ENCODE assay signal across 9 mouse cellular contexts in the genomic region with DNA sequence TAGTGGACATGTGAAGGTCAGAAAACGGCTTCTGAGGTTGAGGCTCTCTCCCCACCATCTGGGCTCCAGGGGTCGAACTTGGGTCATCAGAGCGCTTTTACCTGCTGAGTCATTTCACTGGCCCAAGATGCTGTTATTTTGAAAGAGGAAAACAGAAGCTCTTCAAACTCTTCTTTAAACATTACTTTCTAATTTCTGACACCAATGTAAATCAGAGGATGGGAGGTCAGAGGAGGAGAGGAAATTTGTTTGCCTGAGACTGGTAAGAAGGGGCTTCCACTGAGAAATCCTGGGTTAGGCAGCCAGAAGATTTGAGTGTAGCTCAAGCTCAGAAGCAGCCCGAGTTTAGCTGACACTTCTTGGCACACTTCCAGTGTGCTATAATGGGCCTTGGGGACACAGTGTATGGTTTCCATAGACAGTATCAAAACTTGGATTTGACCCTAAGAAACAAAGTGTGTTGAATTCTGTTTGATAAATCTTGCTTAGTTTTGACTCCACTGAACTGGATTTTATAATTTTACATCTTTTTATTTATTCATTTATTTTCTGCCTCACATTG.
DNase-seq lines count a peak whose midpoint lies in the region; ATAC-seq and TF ChIP-seq lines count a peak whose summit lies in the region.
"Had no signal": no experiment of that assay in that cellular context is flagged by ENCODE, and none has a peak within 500 bp of the region (broad histone marks: within the 10 kb centered on the region; RNA-seq: fewer than 3 reads in every experiment).

No protein-coding gene starts in this region.

- no peak for ATAC-seq in embryonic facial prominence, embryonic 11.5 days (replicated peaks; ENCODE audit: insufficient number of reproducible peaks, low FRiP score, low TSS enrichment, low read depth)
- ATAC-seq in midbrain, postnatal 0 days (ENCODE audit: low FRiP score), result no peak
- ATAC-seq: CD4-positive, CD25-positive, alpha-beta regulatory T cell, adult 4 months had no signal

- no peak overlapping the region for H3K4me3 ChIP-seq in embryonic facial prominence, embryonic 11.5 days (ENCODE audit: low read depth, low read length)
- no peak overlapping the region for H3K4me3 ChIP-seq in embryonic facial prominence, embryonic 10.5 days
- H3K4me3 ChIP-seq in layer of hippocampus, adult 2 months, result no peak overlapping the region
- H3K4me3 ChIP-seq in midbrain, postnatal 0 days (ENCODE audit: low read depth, low read length), result no peak overlapping the region

- H3K36me3 ChIP-seq in embryonic facial prominence, embryonic 11.5 days (replicated peaks; ENCODE audit: control insufficient read depth, insufficient read depth, low read depth, low read length), result no peaks in the 10 kb centered on the region
- H3K36me3 ChIP-seq in embryonic facial prominence, embryonic 10.5 days (replicated peaks), result no peaks in the 10 kb centered on the region
- H3K36me3 ChIP-seq in midbrain, postnatal 0 days (ENCODE audit: insufficient read depth, low read length), result no peaks in the 10 kb centered on the region

- DNase-seq in embryonic facial prominence, embryonic 11.5 days (ENCODE audit: low spot score), result peak; percentile 37
- no peak for DNase-seq in embryonic facial prominence, embryonic 10.5 days (ENCODE audit: low spot score)
- DNase-seq in layer of hippocampus, adult 2 months (ENCODE audit: low spot score in 2 of 2), result no peak
- no peak for DNase-seq in layer of hippocampus, adult 9-11 months
- peak; percentile 39 for DNase-seq in brain, adult 2 months (ENCODE audit: low read depth, low spot score)
- peak; percentile 60 for DNase-seq in midbrain, postnatal 0 days (ENCODE audit: low spot score)
- no peak for DNase-seq in spleen, postnatal 36 days (ENCODE audit: low spot score in 2 of 2)
- DNase-seq in left cerebral cortex, adult 8-10 months (ENCODE audit: low spot score in 2 of 2), result no peak

- no peaks in the 10 kb centered on the region for H3K9me3 ChIP-seq in embryonic facial prominence, embryonic 11.5 days (replicated peaks; ENCODE audit: control insufficient read depth, low read length)
- no peaks in the 10 kb centered on the region for H3K9me3 ChIP-seq in embryonic facial prominence, embryonic 10.5 days
- H3K9me3 ChIP-seq in midbrain, postnatal 0 days (ENCODE audit: low read length), result no peaks in the 10 kb centered on the region

- TF ChIP-seq CTCF in layer of hippocampus, adult 2 months (conservative IDR thresholded peaks at IDR 0.05), result no peak
- no peak for TF ChIP-seq CTCF in midbrain, postnatal 0 days (IDR thresholded peaks at IDR 0.05)

- H3K4me1 ChIP-seq in embryonic facial prominence, embryonic 11.5 days (ENCODE audit: control insufficient read depth, insufficient read depth, low read length), result no peaks in the 10 kb centered on the region
- peaks cover 42% of the 10 kb centered on the region for H3K4me1 ChIP-seq in embryonic facial prominence, embryonic 10.5 days
- peaks cover 7% of the 10 kb centered on the region for H3K4me1 ChIP-seq in midbrain, postnatal 0 days (ENCODE audit: insufficient read depth, low read length)

- no peak overlapping the region for H3K27ac ChIP-seq in embryonic facial prominence, embryonic 11.5 days (replicated peaks; ENCODE audit: low read depth, low read length)
- H3K27ac ChIP-seq in embryonic facial prominence, embryonic 10.5 days (replicated peaks), result no peak overlapping the region
- peak overlapping the region; percentile 82; the same call in 1 of the 2 replicates for H3K27ac ChIP-seq in layer of hippocampus, adult 2 months
- H3K27ac ChIP-seq in midbrain, postnatal 0 days (ENCODE audit: low read depth, low read length), result no peak overlapping the region

- no peak overlapping the region for H3K4me2 ChIP-seq in embryonic facial prominence, embryonic 11.5 days (ENCODE audit: low read depth, low read length)
- no peak overlapping the region for H3K4me2 ChIP-seq in midbrain, postnatal 0 days (ENCODE audit: low read depth, low read length, poor library complexity, severe bottlenecking)

- H3K27me3 ChIP-seq in embryonic facial prominence, embryonic 11.5 days (ENCODE audit: control insufficient read depth, insufficient read depth, low read length), result no peaks in the 10 kb centered on the region
- H3K27me3 ChIP-seq in embryonic facial prominence, embryonic 10.5 days (replicated peaks; ENCODE audit: low read depth, poor library complexity, severe bottlenecking), result no peaks in the 10 kb centered on the region
- H3K27me3 ChIP-seq in midbrain, postnatal 0 days (ENCODE audit: insufficient read depth, low read length), result no peaks in the 10 kb centered on the region

- WGBS in embryonic facial prominence, embryonic 11.5 days, result 43% methylated on average over 4 of the region's 4 CpGs
- 36% methylated on average over 4 of the region's 4 CpGs for WGBS in embryonic facial prominence, embryonic 10.5 days
- WGBS in midbrain, postnatal 0 days, result 55% methylated on average over 4 of the region's 4 CpGs

- no peak overlapping the region for H3K9ac ChIP-seq in embryonic facial prominence, embryonic 11.5 days (replicated peaks; ENCODE audit: low read length)
- no peak overlapping the region for H3K9ac ChIP-seq in midbrain, postnatal 0 days (replicated peaks; ENCODE audit: low read length, poor library complexity, severe bottlenecking)

Comparison
In these comparisons a context has a peak if more than half of its experiments do, and no peak if none do; other contexts are left out.
1. DNase-seq: peak in embryonic facial prominence, embryonic 11.5 days (single experiment), brain, adult 2 months (single experiment) and midbrain, postnatal 0 days (single experiment); none in embryonic facial prominence, embryonic 10.5 days (single experiment), layer of hippocampus, adult 2 months (0 of 2), layer of hippocampus, adult 9-11 months (single experiment), spleen, postnatal 36 days (0 of 2) and left cerebral cortex, adult 8-10 months (0 of 2).